Mouse (Mus musculus): ENCODE data around the gene Rere. TPM values are rescaled to one million over a fixed set of nuclear protein-coding genes. Genes with fewer than 3 reads are reported as not detected.

Rere gene
- polyA plus RNA-seq, 1 experiment from 2014 or later, result 41.2 TPM

- no peak overlapping the region for H3K9ac ChIP-seq
- 81% methylated on average over 3 of the region's 3 CpGs for WGBS
- H3K27me3 ChIP-seq, result no peaks in the 10 kb centered on the region
- no peaks in the 10 kb centered on the region for H3K9me3 ChIP-seq
- no peak overlapping the region for H3K4me2 ChIP-seq
- H3K27ac ChIP-seq (replicated peaks), result no peak overlapping the region
- H3K4me3 ChIP-seq, result no peak overlapping the region
- peaks cover 12% of the 10 kb centered on the region for H3K36me3 ChIP-seq
- peaks cover 34% of the 10 kb centered on the region for H3K4me1 ChIP-seq (replicated peaks)
- no peak for ATAC-seq (ENCODE audit: low read depth)
Observed at GRCm38 (mm10) chr4:150575363-150576092, 294.1 kb downstream of the Rere start.

- Histone ChIP-seq H3K9me3 (no peaks in the 10 kb centered on the region), H3K4me2 (no peak overlapping the region), H3K4me1 (replicated peaks) (peaks cover 31% of the 10 kb centered on the region), H3K27ac (replicated peaks) (no peak overlapping the region), H3K36me3 (peaks cover 12% of the 10 kb centered on the region), H3K27me3 (no peaks in the 10 kb centered on the region), H3K9ac (no peak overlapping the region), H3K4me3 (no peak overlapping the region)
- no peak for ATAC-seq (ENCODE audit: low read depth)
- WGBS, result 92% methylated on average over 3 of the region's 3 CpGs
Observed at GRCm38 (mm10) chr4:150576339-150576738, 294.9 kb downstream of the Rere start.

DNA sequence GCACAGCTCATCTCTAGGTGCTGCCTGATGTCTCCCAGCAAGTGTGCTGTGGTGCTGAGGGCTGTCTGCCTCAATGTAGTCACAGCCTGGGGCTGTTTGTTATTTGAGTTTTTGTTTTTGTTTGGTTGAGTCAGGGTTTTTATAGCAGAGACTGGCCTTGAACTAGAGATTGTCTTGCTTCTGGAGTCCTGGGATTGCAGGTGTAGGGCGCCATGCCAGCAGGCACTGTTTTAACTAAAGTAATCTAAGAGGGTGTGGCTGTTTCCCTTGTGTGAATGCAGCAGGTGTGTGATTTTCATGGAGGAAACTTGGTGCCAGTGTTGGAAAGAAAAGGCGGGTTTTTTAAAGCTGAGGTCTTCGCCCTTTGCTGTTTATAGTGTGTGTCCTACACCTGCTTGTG lies 296.6 kb downstream of the Rere start:
- H3K36me3 ChIP-seq, result peaks cover 9% of the 10 kb centered on the region
- WGBS, result 95% methylated on average over 3 of the region's 3 CpGs
- H3K9ac ChIP-seq, result no peak overlapping the region
- no peak overlapping the region for H3K4me2 ChIP-seq
- no peak overlapping the region for H3K27ac ChIP-seq (replicated peaks)
- no peaks in the 10 kb centered on the region for H3K9me3 ChIP-seq
- no peak for ATAC-seq (ENCODE audit: low read depth)
- no peak overlapping the region for H3K4me3 ChIP-seq
- no peaks in the 10 kb centered on the region for H3K27me3 ChIP-seq
- H3K4me1 ChIP-seq (replicated peaks), result peaks cover 34% of the 10 kb centered on the region

DNA sequence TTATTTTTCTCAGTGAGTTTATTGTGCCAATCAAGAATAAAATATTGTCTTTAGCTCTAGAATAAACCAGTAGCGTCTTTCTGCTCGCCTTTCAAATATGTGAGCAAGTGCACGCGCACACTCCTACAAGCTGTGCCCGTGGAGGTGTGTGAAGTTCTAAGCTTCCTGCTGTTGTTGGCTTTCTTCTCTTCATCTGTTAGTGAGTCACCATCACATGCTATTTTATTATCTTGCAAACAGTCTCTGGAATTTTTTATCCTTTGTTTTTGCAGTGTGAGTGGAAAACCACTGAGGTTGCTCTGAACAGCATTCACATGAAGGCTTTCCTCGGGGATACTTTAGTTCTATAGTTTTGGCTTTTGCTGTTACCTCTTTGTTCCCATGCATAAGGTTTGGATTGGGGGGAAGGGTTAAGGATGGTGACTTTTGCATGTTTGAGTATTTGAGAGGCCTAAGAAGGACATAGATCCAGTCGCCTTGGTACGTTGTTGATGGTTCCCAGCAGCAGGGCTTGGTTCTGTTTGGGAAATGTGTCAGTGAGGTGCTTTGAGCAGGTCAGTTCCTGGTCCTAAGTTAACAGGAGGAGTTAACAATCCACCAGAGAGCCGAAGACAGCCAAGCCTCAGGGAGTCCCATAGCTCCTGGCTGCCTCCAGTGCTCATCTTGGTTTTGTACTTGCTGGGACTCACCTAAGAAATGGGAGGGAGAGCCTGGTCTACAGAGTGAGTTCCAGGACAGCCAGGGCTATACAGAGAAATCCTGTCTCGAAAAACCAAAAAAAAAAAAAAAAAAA lies 300.7 kb downstream of the Rere start:
- Histone ChIP-seq H3K9me3 (no peaks in the 10 kb centered on the region), H3K27ac (replicated peaks) (peak overlapping the region; percentile 39), H3K4me2 (no peak overlapping the region), H3K4me1 (replicated peaks) (peaks cover 62% of the 10 kb centered on the region), H3K27me3 (no peaks in the 10 kb centered on the region), H3K9ac (no peak overlapping the region), H3K4me3 (no peak overlapping the region), H3K36me3 (0 out of 2 replicates have a peak, but pooled peaks cover 3% of the 10 kb centered on the region)
- 71% methylated on average over 10 of the region's 10 CpGs for WGBS
- ATAC-seq (ENCODE audit: low read depth), result no peak

- Histone ChIP-seq H3K4me3 (no peak overlapping the region), H3K27me3 (no peaks in the 10 kb centered on the region), H3K4me1 (replicated peaks) (peaks cover 72% of the 10 kb centered on the region), H3K27ac (replicated peaks) (peak overlapping the region; percentile 72), H3K36me3 (no peaks in the 10 kb centered on the region), H3K9me3 (no peaks in the 10 kb centered on the region), H3K9ac (peak overlapping the region; percentile 48), H3K4me2 (peak overlapping the region; percentile 10; the same call in 1 of the 2 replicates)
- ATAC-seq (ENCODE audit: low read depth), result peak; percentile 72
- WGBS, result 35% methylated on average over 13 of the region's 13 CpGs
Observed at GRCm38 (mm10) chr4:150582966-150583776, 301.7 kb downstream of the Rere start.

DNA sequence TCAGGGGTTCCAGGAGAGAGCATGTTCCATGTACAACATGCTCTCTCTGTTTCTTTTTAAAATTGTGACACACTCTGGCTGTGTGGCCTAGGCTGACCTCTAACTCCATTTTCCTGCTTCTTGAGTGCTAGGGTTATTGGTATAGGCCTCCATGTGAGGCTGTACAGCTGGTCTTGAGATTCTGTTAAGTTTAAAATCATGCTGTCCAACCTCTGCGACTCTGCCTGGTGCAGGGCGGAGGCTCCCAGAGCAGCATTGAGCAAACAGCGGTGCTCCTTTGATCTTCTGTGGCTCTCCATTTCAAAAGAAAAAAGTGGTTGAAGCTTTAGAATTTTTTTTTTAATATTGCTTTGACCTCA lies 302.3 kb downstream of the Rere start:
- Histone ChIP-seq H3K4me1 (replicated peaks) (peaks cover 73% of the 10 kb centered on the region), H3K4me3 (no peak overlapping the region), H3K36me3 (no peaks in the 10 kb centered on the region), H3K4me2 (peak overlapping the region; percentile 10; the same call in 1 of the 2 replicates), H3K9ac (peak overlapping the region; percentile 48), H3K9me3 (no peaks in the 10 kb centered on the region), H3K27me3 (no peaks in the 10 kb centered on the region), H3K27ac (replicated peaks) (peak overlapping the region; percentile 72)
- 52% methylated on average over 3 of the region's 3 CpGs for WGBS
- no peak; the same call in 1 of the 2 replicates for ATAC-seq (ENCODE audit: low read depth)

DNA sequence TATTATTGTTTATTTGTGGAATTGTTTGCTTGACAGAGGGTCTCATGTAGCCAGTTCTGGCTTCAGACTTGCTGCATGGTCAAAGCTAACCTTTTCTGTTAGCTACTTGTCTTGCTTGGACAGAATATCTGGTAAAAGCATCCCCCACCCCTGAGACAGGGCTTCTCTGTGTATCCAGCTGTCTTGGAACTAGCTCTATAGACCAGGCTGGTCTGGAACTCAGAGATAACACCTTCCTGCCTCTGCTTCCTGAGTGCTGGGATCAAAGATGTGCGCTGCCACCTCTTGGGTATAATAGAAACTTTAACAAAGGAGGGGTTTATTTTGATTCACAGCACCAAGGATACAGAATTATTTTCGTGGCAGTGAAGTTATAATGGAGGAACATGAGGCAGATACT lies 304.4 kb downstream of the Rere start:
- Histone ChIP-seq H3K4me3 (no peak overlapping the region), H3K9ac (no peak overlapping the region), H3K4me2 (no peak overlapping the region), H3K4me1 (replicated peaks) (peaks cover 89% of the 10 kb centered on the region), H3K9me3 (no peaks in the 10 kb centered on the region), H3K27ac (replicated peaks) (peak overlapping the region; percentile 33; the same call in 1 of the 2 replicates), H3K27me3 (no peaks in the 10 kb centered on the region), H3K36me3 (no peaks in the 10 kb centered on the region)
- 90% methylated on average over 2 of the region's 2 CpGs for WGBS
- no peak for ATAC-seq (ENCODE audit: low read depth)

- Histone ChIP-seq H3K36me3 (no peaks in the 10 kb centered on the region), H3K27ac (replicated peaks) (peak overlapping the region; percentile 33; the same call in 1 of the 2 replicates), H3K9ac (no peak overlapping the region), H3K9me3 (no peaks in the 10 kb centered on the region), H3K4me3 (no peak overlapping the region), H3K4me2 (no peak overlapping the region), H3K27me3 (no peaks in the 10 kb centered on the region), H3K4me1 (replicated peaks) (peaks cover 90% of the 10 kb centered on the region)
- 89% methylated on average over 5 of the region's 5 CpGs for WGBS
- ATAC-seq (ENCODE audit: low read depth), result no peak
Observed at GRCm38 (mm10) chr4:150586275-150586674, 304.8 kb downstream of the Rere start.

DNA sequence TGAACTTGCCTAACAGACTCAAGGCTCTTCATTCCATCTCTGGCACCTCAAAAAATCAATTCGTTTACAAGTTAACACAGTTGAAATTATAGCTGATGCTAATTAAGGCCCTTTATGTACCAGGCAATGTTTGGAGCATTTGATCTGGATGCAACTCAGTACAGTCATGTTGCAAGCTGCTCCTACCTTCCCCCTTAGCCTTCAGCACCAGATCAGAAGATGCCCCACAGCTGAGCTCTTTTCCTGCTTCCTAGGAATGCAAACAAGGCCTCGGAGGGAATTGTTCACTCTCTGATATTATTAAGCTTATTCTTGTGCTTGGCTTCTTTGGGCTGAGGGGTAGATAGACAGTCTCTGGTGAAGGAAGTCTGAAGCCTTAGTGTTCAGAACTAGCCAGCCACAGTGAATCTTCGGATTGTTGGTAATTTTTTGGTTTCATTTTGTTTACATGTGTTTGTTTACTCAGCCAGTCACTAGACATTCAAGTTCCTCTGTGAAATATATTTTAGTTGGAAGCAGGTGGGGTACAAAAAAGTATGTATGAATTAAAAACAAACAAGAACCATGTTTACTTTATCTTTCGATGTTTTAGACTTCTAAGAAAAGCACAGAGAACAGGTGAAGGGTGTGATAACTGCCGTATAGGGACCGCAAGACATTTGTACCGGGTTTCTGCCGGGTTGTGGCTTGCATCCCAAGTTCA lies 306.3 kb downstream of the Rere start:
- no peaks in the 10 kb centered on the region for H3K9me3 ChIP-seq
- H3K27ac ChIP-seq (replicated peaks), result peak overlapping the region; percentile 33; the same call in 1 of the 2 replicates
- no peak overlapping the region for H3K4me2 ChIP-seq
- H3K4me1 ChIP-seq (replicated peaks), result peaks cover 90% of the 10 kb centered on the region
- H3K27me3 ChIP-seq, result no peaks in the 10 kb centered on the region
- no peak overlapping the region for H3K4me3 ChIP-seq
- ATAC-seq (ENCODE audit: low read depth), result no peak
- H3K9ac ChIP-seq, result no peak overlapping the region
- WGBS, result 89% methylated on average over 8 of the region's 8 CpGs
- H3K36me3 ChIP-seq, result no peaks in the 10 kb centered on the region

GRCm38 (mm10) chr4:150588300-150588621 lies 306.8 kb downstream of the Rere start:
- 95% methylated on average over 2 of the region's 2 CpGs for WGBS
- Histone ChIP-seq H3K9ac (no peak overlapping the region), H3K4me3 (no peak overlapping the region), H3K4me1 (replicated peaks) (peaks cover 90% of the 10 kb centered on the region), H3K4me2 (no peak overlapping the region), H3K9me3 (no peaks in the 10 kb centered on the region), H3K27ac (replicated peaks) (no peak overlapping the region), H3K36me3 (no peaks in the 10 kb centered on the region), H3K27me3 (no peaks in the 10 kb centered on the region)
- no peak for ATAC-seq (ENCODE audit: low read depth)

DNA sequence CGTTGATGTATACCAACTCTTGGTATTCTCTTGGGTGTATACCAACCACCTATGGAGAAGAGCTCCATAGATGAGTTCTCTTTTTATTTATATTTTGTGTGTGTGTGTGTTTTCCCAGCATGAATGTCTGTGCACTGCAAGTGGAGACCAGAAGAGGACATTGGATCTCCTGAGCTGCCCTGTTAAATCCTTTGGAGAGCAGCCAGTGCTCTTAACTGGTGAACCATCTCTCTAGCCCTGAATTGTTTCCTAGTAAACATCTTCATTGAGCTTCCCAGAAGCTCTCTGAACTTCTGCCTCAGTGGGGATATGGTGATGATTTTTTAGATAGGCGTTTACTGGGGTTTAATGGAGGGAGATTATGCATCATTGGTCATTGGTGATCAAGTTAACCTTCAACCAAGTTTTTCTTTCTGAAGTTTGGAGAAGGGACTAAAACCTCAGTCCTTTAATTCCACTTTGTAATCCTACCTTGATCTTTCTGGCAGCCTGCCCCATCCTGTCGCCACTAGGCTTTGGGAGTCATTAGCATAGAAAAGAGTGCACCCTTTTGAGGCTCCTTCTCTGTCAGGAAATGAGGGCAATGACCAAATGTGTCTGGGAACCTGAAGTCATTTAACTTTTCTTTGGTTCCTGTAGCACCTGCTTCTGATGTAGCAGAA lies 309.3 kb downstream of the Rere start:
- H3K9ac ChIP-seq, result no peak overlapping the region
- no peak overlapping the region for H3K4me3 ChIP-seq
- no peak for ATAC-seq (ENCODE audit: low read depth)
- 35% methylated on average over 3 of the region's 3 CpGs for WGBS
- peak overlapping the region; percentile 18; the same call in 1 of the 2 replicates for H3K27ac ChIP-seq (replicated peaks)
- H3K9me3 ChIP-seq, result no peaks in the 10 kb centered on the region
- H3K4me1 ChIP-seq (replicated peaks), result peaks cover 70% of the 10 kb centered on the region
- no peak overlapping the region for H3K4me2 ChIP-seq
- H3K36me3 ChIP-seq, result no peaks in the 10 kb centered on the region
- no peaks in the 10 kb centered on the region for H3K27me3 ChIP-seq
